Mouse (Mus musculus) thymus, adult 2 months (tissue): Measurements from ENCODE around the gene Gm17359.

Source experiments
- CTCF ChIP-seq: fragments of 200-500 bp; IDR thresholded peaks from 2 replicates; pipeline ENCODE4 v1.5.1; 2012; ENCODE audit warnings: mild to moderate bottlenecking, control low read depth, low read length, moderate library complexity, borderline replicate concordance; ENCODE audit not compliant: control insufficient read depth, poor library complexity, insufficient read depth; ENCODE audit errors: extremely low read depth
- POLR2A ChIP-seq: fragments of 200-500 bp; IDR thresholded peaks from 2 replicates; pipeline ENCODE4 v1.6.1; 2012; ENCODE audit warnings: mild to moderate bottlenecking, low read length, control low read depth, moderate library complexity; ENCODE audit not compliant: control insufficient read depth, poor library complexity, insufficient read depth; ENCODE audit errors: extremely low read depth

- TF ChIP-seq POLR2A (no peak), CTCF (no peak)
These were observed 104.6 kb downstream of the Gm17359 start for GRCm38 (mm10) chr3:79440976-79441491.
